Mouse (Mus musculus) hindbrain, embryonic 15.5 days (tissue): ENCODE measurements around the gene Tekt2. TPM values are rescaled to one million over a fixed set of nuclear protein-coding genes. Genes with fewer than 3 reads are reported as not detected.

Experiments used
- ATAC-seq: fragments of 200-750 bp; cut with Nextera tagmentation; 2 replicates; pipeline ENCODE4 v1.8.0; 2017; ENCODE audit warnings: low read depth, moderate number of reproducible peaks, moderate TSS enrichment; ENCODE audit not compliant: low FRiP score
- H3K27ac ChIP-seq: fragments of 300-500 bp; sonication (generic); replicated peaks from 2 replicates; pipeline ENCODE4 v1.5.1; 2015; ENCODE audit warnings: mild to moderate bottlenecking, inconsistent platforms
- H3K27me3 ChIP-seq: fragments of 300-500 bp; sonication (generic); 2 replicates; pipeline ENCODE4 v1.6.1; 2015; ENCODE audit warnings: control low read depth, inconsistent platforms
- H3K36me3 ChIP-seq: fragments of 300-500 bp; sonication (generic); 2 replicates; pipeline ENCODE4 v1.6.1; 2015; ENCODE audit warnings: control low read depth, inconsistent platforms
- H3K4me1 ChIP-seq: fragments of 300-500 bp; sonication (generic); replicated peaks from 2 replicates; pipeline ENCODE4 v1.6.1; 2015; ENCODE audit warnings: control low read depth, inconsistent platforms
- H3K4me2 ChIP-seq: fragments of 300-500 bp; sonication (generic); 2 replicates; pipeline ENCODE4 v1.6.1; 2015; ENCODE audit warnings: moderate library complexity, mild to moderate bottlenecking, inconsistent platforms
- H3K4me3 ChIP-seq: fragments of 300-500 bp; sonication (generic); 2 replicates; pipeline ENCODE4 v1.5.1; 2015; ENCODE audit warnings: mild to moderate bottlenecking, inconsistent platforms
- H3K9ac ChIP-seq: fragments of 300-500 bp; sonication (generic); 2 replicates; pipeline ENCODE4 v1.6.1; 2015; ENCODE audit warnings: inconsistent platforms
- H3K9me3 ChIP-seq: fragments of 300-500 bp; sonication (generic); 2 replicates; pipeline ENCODE4 v1.6.1; 2016; ENCODE audit warnings: control low read depth, inconsistent platforms
- WGBS: fragments of 180-500 bp; shearing (Covaris S2); methylation state at CpG from one replicate; pipeline ENCODE4 v1.1.7; 2015; 5-methylcytosine and 5-hydroxymethylcytosine counted together
- polyA plus RNA-seq: library from polyadenylated mRNA; unstranded; fragments of >200 nt; fragmentation: Nextera tagmentation; extraction: Ambion mirVana; gene quantifications from 2 replicates; pipeline ENCODE4 v1.2.1, GENCODE M21; 2015

The Tekt2 gene
- polyA plus RNA-seq, 1 experiment from 2014 or later = 10.7 TPM

DNA sequence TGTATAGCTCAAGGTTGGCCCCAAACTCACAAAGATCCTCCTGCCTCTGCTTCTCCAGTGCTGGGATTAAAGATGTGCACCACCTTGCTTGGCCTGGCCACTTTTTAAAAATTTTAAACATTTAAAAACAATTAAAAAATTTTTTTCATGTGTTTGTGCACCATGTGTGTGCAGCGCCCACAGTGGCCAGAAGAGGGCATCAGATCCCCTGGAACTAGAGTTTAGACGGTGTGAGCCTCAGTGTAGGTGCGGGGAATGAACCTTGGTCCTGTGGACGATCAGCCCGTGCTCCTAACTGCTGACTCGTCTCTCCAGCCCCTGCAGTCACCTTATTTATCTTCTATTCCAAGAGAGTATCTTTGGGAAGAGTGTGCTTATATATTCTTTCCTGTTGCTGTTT, 19.4 kb downstream of the Tekt2 start:
- ATAC-seq = no peak
- Histone ChIP-seq H3K36me3 (no peaks in the 10 kb centered on the region), H3K27ac (no peak overlapping the region), H3K9me3 (no peaks in the 10 kb centered on the region), H3K4me2 (no peak overlapping the region), H3K4me1 (peaks cover 19% of the 10 kb centered on the region), H3K4me3 (no peak overlapping the region), H3K27me3 (peaks cover 29% of the 10 kb centered on the region), H3K9ac (no peak overlapping the region)
- WGBS = 91% methylated on average over 6 of the region's 6 CpGs

GRCm38 (mm10) chr4:126305428-126305827, 20.1 kb downstream of the Tekt2 start:
- peaks cover 24% of the 10 kb centered on the region for H3K4me1 ChIP-seq
- no peaks in the 10 kb centered on the region for H3K36me3 ChIP-seq
- peaks cover 36% of the 10 kb centered on the region for H3K27me3 ChIP-seq
- no peak overlapping the region for H3K4me3 ChIP-seq
- WGBS = 94% methylated on average over 1 of the region's 1 CpGs
- no peak overlapping the region for H3K4me2 ChIP-seq
- no peak for ATAC-seq
- H3K9me3 ChIP-seq = no peaks in the 10 kb centered on the region
- no peak overlapping the region for H3K27ac ChIP-seq
- no peak overlapping the region for H3K9ac ChIP-seq

DNA sequence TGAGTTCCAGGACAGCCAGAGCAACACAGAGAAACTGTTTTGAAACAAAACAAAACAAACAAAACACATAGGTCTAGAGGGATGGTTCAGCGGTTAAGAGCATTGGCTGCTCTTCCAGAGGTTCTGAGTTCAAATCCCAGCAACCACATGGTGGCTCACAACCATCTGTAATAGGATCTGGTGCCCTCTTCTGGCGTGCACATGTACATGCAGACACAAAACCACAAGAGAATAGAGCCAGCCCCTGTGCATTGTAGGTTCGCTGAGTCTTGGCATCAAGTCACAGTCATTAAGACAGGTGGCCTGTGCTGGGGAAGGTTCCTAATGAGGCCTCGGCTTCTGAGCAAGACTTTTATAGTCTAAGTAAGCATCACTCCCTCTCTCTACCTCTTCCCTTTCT, 21.6 kb downstream of the Tekt2 start:
- WGBS = 57% methylated on average over 4 of the region's 4 CpGs
- peaks cover 17% of the 10 kb centered on the region for H3K4me1 ChIP-seq
- H3K9ac ChIP-seq = no peak overlapping the region
- no peak overlapping the region for H3K4me2 ChIP-seq
- no peaks in the 10 kb centered on the region for H3K9me3 ChIP-seq
- no peak overlapping the region for H3K27ac ChIP-seq
- ATAC-seq = no peak
- no peaks in the 10 kb centered on the region for H3K36me3 ChIP-seq
- H3K27me3 ChIP-seq = peaks cover 51% of the 10 kb centered on the region
- H3K4me3 ChIP-seq = no peak overlapping the region

DNA sequence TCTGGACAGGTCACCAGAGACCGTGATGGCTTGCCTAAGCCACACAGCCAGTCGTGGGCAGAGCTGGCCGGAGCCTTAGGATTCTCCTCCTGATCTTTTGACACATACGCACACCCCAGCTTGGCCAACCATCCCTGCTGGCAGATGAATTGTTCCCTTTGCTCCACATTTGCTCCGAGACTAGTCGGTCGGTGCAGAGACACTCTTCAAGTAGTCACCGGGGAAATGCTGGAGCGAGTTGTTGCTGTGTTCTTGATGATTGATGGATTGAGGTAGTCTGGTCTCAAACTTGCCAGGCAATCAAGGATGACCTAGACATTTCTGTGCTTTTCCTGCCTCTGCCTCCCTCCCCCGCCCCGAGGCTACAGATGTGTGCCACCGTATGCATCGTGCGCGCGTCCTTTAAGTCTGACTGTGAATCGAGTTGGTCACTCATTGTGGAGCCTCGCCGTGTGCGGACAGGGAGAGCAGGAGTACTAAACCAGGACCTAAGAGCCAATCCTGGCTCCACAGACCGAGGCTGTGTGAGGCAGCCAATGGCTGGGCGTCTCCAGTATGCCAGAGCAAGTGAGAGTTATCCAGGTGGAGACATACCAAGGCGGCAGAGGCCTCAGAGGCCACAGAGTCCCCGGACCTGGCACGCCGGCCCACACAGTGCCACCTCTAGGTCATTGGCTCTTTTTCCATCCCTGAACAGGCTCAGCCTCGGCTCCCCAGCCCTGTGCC, 23.7 kb downstream of the Tekt2 start:
- 3% methylated on average over 27 of the region's 27 CpGs for WGBS
- H3K9ac ChIP-seq = 0 out of 2 replicates have a peak overlapping the region, but pooled peaks have one; percentile 18

GRCm38 (mm10) chr4:126300916-126301583, 24.4 kb downstream of the Tekt2 start:
- WGBS = 2% methylated on average over 50 of the region's 50 CpGs
- peaks cover 68% of the 10 kb centered on the region for H3K27me3 ChIP-seq
- no peak for ATAC-seq

More for the DNA sequence above, 23.7 kb downstream of the Tekt2 start:
- Histone ChIP-seq H3K4me2 (peak overlapping the region; percentile 51), H3K9me3 (no peaks in the 10 kb centered on the region), H3K27ac (no peak overlapping the region), H3K27me3 (peaks cover 63% of the 10 kb centered on the region), H3K4me3 (peak overlapping the region; percentile 24), H3K36me3 (no peaks in the 10 kb centered on the region), H3K4me1 (peaks cover 24% of the 10 kb centered on the region)
- peak; percentile 46; the same call in 1 of the 2 replicates for ATAC-seq

GRCm38 (mm10) chr4:126296617-126297101, 28.8 kb downstream of the Tekt2 start:
- peak overlapping the region; percentile 32 for H3K4me3 ChIP-seq
- peaks cover 24% of the 10 kb centered on the region for H3K4me1 ChIP-seq
- H3K4me2 ChIP-seq = peak overlapping the region; percentile 66
- no peaks in the 10 kb centered on the region for H3K36me3 ChIP-seq
- peak; percentile 47 for ATAC-seq
- no peak overlapping the region for H3K27ac ChIP-seq
- H3K9ac ChIP-seq = peak overlapping the region; percentile 44
- no peaks in the 10 kb centered on the region for H3K9me3 ChIP-seq
- WGBS = under 1% methylated on average over 34 of the region's 34 CpGs
- peaks cover 61% of the 10 kb centered on the region for H3K27me3 ChIP-seq

More at GRCm38 (mm10) chr4:126300916-126301583, 24.4 kb downstream of the Tekt2 start:
- H3K36me3 ChIP-seq = no peaks in the 10 kb centered on the region
- no peak overlapping the region for H3K27ac ChIP-seq
- H3K4me2 ChIP-seq = peak overlapping the region; percentile 51
- peaks cover 30% of the 10 kb centered on the region for H3K4me1 ChIP-seq
- no peaks in the 10 kb centered on the region for H3K9me3 ChIP-seq
- peak overlapping the region; percentile 24 for H3K4me3 ChIP-seq
- H3K9ac ChIP-seq = 0 out of 2 replicates have a peak overlapping the region, but pooled peaks have one; percentile 18

- H3K27me3 ChIP-seq = peaks cover 54% of the 10 kb centered on the region
- no peak overlapping the region for H3K27ac ChIP-seq
- no peaks in the 10 kb centered on the region for H3K9me3 ChIP-seq
- no peak for ATAC-seq
- H3K4me2 ChIP-seq = 0 out of 2 replicates have a peak overlapping the region, but pooled peaks have one; percentile 66
- no peak overlapping the region for H3K4me3 ChIP-seq
- H3K4me1 ChIP-seq = peaks cover 17% of the 10 kb centered on the region
- H3K9ac ChIP-seq = no peak overlapping the region
- 40% methylated on average over 4 of the region's 4 CpGs for WGBS
- no peaks in the 10 kb centered on the region for H3K36me3 ChIP-seq
These were observed 29.6 kb downstream of the Tekt2 start for GRCm38 (mm10) chr4:126295937-126296336.

- Histone ChIP-seq H3K4me2 (no peak overlapping the region), H3K27me3 (peaks cover 46% of the 10 kb centered on the region), H3K9me3 (no peaks in the 10 kb centered on the region), H3K4me3 (no peak overlapping the region), H3K9ac (no peak overlapping the region), H3K27ac (no peak overlapping the region), H3K4me1 (peaks cover 13% of the 10 kb centered on the region), H3K36me3 (no peaks in the 10 kb centered on the region)
- 77% methylated on average over 6 of the region's 6 CpGs for WGBS
- ATAC-seq = no peak
These were observed 30.3 kb downstream of the Tekt2 start for GRCm38 (mm10) chr4:126295152-126295551.

- Histone ChIP-seq H3K4me2 (no peak overlapping the region), H3K4me3 (no peak overlapping the region), H3K36me3 (no peaks in the 10 kb centered on the region), H3K27ac (no peak overlapping the region), H3K27me3 (peaks cover 49% of the 10 kb centered on the region), H3K9ac (no peak overlapping the region), H3K9me3 (no peaks in the 10 kb centered on the region), H3K4me1 (peaks cover 19% of the 10 kb centered on the region)
- 36% methylated on average over 13 of the region's 13 CpGs for whole genome bisulfite sequencing
- no peak for ATAC-seq
These were observed 34.3 kb downstream of the Tekt2 start for GRCm38 (mm10) chr4:126291196-126291595.

DNA sequence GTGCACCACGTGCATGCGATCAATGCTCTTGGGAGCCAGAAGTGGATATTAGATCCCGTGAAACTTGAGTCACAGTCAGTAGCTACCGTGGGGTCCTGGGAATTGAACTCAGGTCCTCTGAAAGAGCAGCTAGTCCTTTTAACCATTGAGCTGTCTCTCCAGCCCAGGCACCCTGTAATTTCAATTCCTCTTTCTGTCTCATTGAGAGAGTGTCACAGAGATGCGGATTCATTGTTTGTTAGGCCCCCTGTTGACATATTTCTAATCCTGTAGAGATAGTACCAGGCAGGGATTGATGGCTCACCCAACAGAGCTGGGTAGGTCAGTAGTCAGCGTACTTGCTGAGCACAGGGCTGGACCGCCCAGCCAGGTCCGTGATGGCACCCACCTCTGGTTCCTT, 35.2 kb downstream of the Tekt2 start:
- Histone ChIP-seq H3K4me3 (no peak overlapping the region), H3K9me3 (no peaks in the 10 kb centered on the region), H3K27ac (no peak overlapping the region), H3K4me1 (peaks cover 18% of the 10 kb centered on the region), H3K27me3 (peaks cover 47% of the 10 kb centered on the region), H3K9ac (no peak overlapping the region), H3K36me3 (no peaks in the 10 kb centered on the region), H3K4me2 (no peak overlapping the region)
- WGBS = 79% methylated on average over 8 of the region's 8 CpGs
- ATAC-seq = no peak

- Histone ChIP-seq H3K9ac (no peak overlapping the region), H3K4me2 (peak overlapping the region; percentile 19; the same call in 1 of the 2 replicates), H3K27ac (no peak overlapping the region), H3K36me3 (no peaks in the 10 kb centered on the region), H3K4me3 (no peak overlapping the region), H3K27me3 (peaks cover 51% of the 10 kb centered on the region), H3K9me3 (no peaks in the 10 kb centered on the region), H3K4me1 (peaks cover 18% of the 10 kb centered on the region)
- WGBS = 40% methylated on average over 17 of the region's 17 CpGs
- ATAC-seq = no peak
These were observed 37.3 kb downstream of the Tekt2 start for GRCm38 (mm10) chr4:126288085-126288666.
